Mouse (Mus musculus) CH12.LX (cell line): ENCODE data around the gene Crat. TPM values are rescaled to one million over a fixed set of nuclear protein-coding genes. Genes with fewer than 3 reads are reported as not detected.

ENCODE experiments used
- DNase-seq: peaks from one replicate; pipeline ENCODE4 v3.0.0-alpha.2; 2013; ENCODE audit errors: extremely low read depth
- H3K27ac ChIP-seq: 2 replicates; pipeline ENCODE4 v1.5.1; 2012; ENCODE audit warnings: low read depth, mild to moderate bottlenecking, control low read depth, moderate library complexity; ENCODE audit not compliant: insufficient read depth
- H3K27me3 ChIP-seq: replicated peaks from 2 replicates; pipeline ENCODE3; 2012; ENCODE audit warnings: inconsistent platforms
- H3K36me3 ChIP-seq, 2 experiments: replicated peaks in 1 of 2; 2 replicates each; pipeline versions ENCODE3 to v1.6.1; 2012; ENCODE audit warnings: inconsistent platforms in 1 of 2, low read length in 1 of 2, mild to moderate bottlenecking in 1 of 2, mixed read lengths in 1 of 2, moderate library complexity in 1 of 2; ENCODE audit not compliant: control insufficient read depth in 1 of 2, insufficient read depth in 1 of 2
- H3K4me1 ChIP-seq, 2 experiments: 2 replicates each; pipeline ENCODE4 v1.6.1; 2012; ENCODE audit warnings: inconsistent platforms in 1 of 2, moderate library complexity in 1 of 2; ENCODE audit not compliant: insufficient read depth in 2 of 2, control insufficient read depth in 1 of 2
- H3K4me2 ChIP-seq: 2 replicates; pipeline ENCODE4 v1.6.1; 2012; ENCODE audit warnings: low read depth, mild to moderate bottlenecking, control low read depth; ENCODE audit not compliant: poor library complexity, insufficient read depth, severe bottlenecking
- H3K4me3 ChIP-seq, 3 experiments: fragments of 150-350 bp in 1 of 3; sonication (generic) in 1 of 3; replicated peaks in 1 of 3; 2 replicates each; pipeline versions ENCODE3 to v1.5.1; 2011 to 2012; ENCODE audit warnings: low read depth in 2 of 3, low read length in 2 of 3, mild to moderate bottlenecking in 2 of 3, moderate library complexity in 2 of 3, control low read depth in 1 of 3, improper control_type of control experiment in 1 of 3, inconsistent platforms in 1 of 3, mixed read lengths in 1 of 3; ENCODE audit not compliant: poor library complexity in 1 of 3
- H3K79me2 ChIP-seq: replicated peaks from 2 replicates; pipeline ENCODE4 v1.6.1; 2012; ENCODE audit warnings: mild to moderate bottlenecking, moderate library complexity; ENCODE audit not compliant: control insufficient read depth, poor library complexity, insufficient read depth, severe bottlenecking; ENCODE audit errors: extremely low read depth
- H3K9ac ChIP-seq: 2 replicates; pipeline ENCODE4 v1.6.1; 2012; ENCODE audit warnings: low read depth, mild to moderate bottlenecking, control low read depth, moderate library complexity; ENCODE audit not compliant: insufficient read depth
- H3K9me3 ChIP-seq: replicated peaks from 2 replicates; pipeline ENCODE3; 2012; ENCODE audit warnings: low read length, inconsistent platforms, mixed read lengths
- BHLHE40 ChIP-seq: IDR thresholded peaks from 2 replicates; pipeline ENCODE4 v1.6.1; 2011; ENCODE audit warnings: mild to moderate bottlenecking, low read depth, low read length, improper control_type of control experiment
- CHD1 ChIP-seq: IDR thresholded peaks from 2 replicates; pipeline ENCODE4 v1.6.1; 2012; ENCODE audit warnings: low read depth, low read length, improper control_type of control experiment, inconsistent platforms
- CHD2 ChIP-seq: IDR thresholded peaks from 2 replicates; pipeline ENCODE4 v1.6.1; 2011; ENCODE audit warnings: low read length, improper control_type of control experiment
- CTCF ChIP-seq, 2 experiments: IDR thresholded peaks in 1 of 2; conservative IDR thresholded peaks in 1 of 2; 2 replicates each; pipeline ENCODE4 v1.5.1; 2011 to 2012; ENCODE audit warnings: low read depth in 2 of 2, low read length in 2 of 2, improper control_type of control experiment in 1 of 2, inconsistent platforms in 1 of 2, mild to moderate bottlenecking in 1 of 2, moderate library complexity in 1 of 2
- E2F4 ChIP-seq: IDR thresholded peaks from 2 replicates; pipeline ENCODE4 v1.6.1; 2011; ENCODE audit warnings: low read depth, low read length, improper control_type of control experiment; ENCODE audit not compliant: insufficient replicate concordance
- ELF1 ChIP-seq: IDR thresholded peaks from 2 replicates; pipeline ENCODE4 v1.6.1; 2014; ENCODE audit warnings: low read depth, mild to moderate bottlenecking, inconsistent platforms, low read length, improper control_type of control experiment
- EP300 ChIP-seq: IDR thresholded peaks from 2 replicates; pipeline ENCODE4 v1.6.1; 2011; ENCODE audit warnings: low read length, improper control_type of control experiment
- ETS1 ChIP-seq: conservative IDR thresholded peaks from 2 replicates; pipeline ENCODE4 v1.6.1; 2012; ENCODE audit warnings: low read depth, mild to moderate bottlenecking, inconsistent platforms, low read length, improper control_type of control experiment, moderate library complexity
- GABPA ChIP-seq: IDR thresholded peaks from 2 replicates; pipeline ENCODE4 v1.6.1; 2012; ENCODE audit warnings: low read depth, low read length, improper control_type of control experiment, inconsistent platforms; ENCODE audit not compliant: insufficient replicate concordance
- HCFC1 ChIP-seq: IDR thresholded peaks from 2 replicates; pipeline ENCODE4 v1.6.1; 2012; ENCODE audit warnings: low read depth, mild to moderate bottlenecking, inconsistent platforms, low read length, improper control_type of control experiment
- IRF4 ChIP-seq: IDR thresholded peaks from 2 replicates; pipeline ENCODE4 v1.6.1; 2014; ENCODE audit warnings: low read depth, mild to moderate bottlenecking, inconsistent platforms, low read length, improper control_type of control experiment
- JUN ChIP-seq: IDR thresholded peaks from 2 replicates; pipeline ENCODE4 v1.6.1; 2011; ENCODE audit warnings: low read depth, mild to moderate bottlenecking, low read length, improper control_type of control experiment, moderate library complexity; ENCODE audit not compliant: insufficient read depth
- JUND ChIP-seq: conservative IDR thresholded peaks from 2 replicates; pipeline ENCODE4 v1.6.1; 2011; ENCODE audit warnings: low read depth, low read length, improper control_type of control experiment
- KAT2A ChIP-seq: IDR thresholded peaks from 2 replicates; pipeline ENCODE4 v1.6.1; 2012; ENCODE audit warnings: low read length, improper control_type of control experiment, inconsistent platforms; ENCODE audit not compliant: insufficient replicate concordance
- MAFK ChIP-seq: IDR thresholded peaks from 2 replicates; pipeline ENCODE4 v1.6.1; 2011; ENCODE audit warnings: low read length, improper control_type of control experiment; ENCODE audit not compliant: insufficient replicate concordance
- MAZ ChIP-seq: IDR thresholded peaks from 2 replicates; pipeline ENCODE4 v1.6.1; 2012; ENCODE audit warnings: low read depth, mild to moderate bottlenecking, inconsistent platforms, low read length, improper control_type of control experiment, moderate library complexity
- MXI1 ChIP-seq: IDR thresholded peaks from 2 replicates; pipeline ENCODE4 v1.6.1; 2011; ENCODE audit warnings: mild to moderate bottlenecking, low read depth, low read length, improper control_type of control experiment
- NELFE ChIP-seq: IDR thresholded peaks from 2 replicates; pipeline ENCODE4 v1.6.1; 2011; ENCODE audit warnings: low read depth, low read length, improper control_type of control experiment
- PAX5 ChIP-seq: IDR thresholded peaks from 2 replicates; pipeline ENCODE4 v1.6.1; 2012; ENCODE audit warnings: low read length, inconsistent platforms, mixed read lengths
- POLR2A ChIP-seq: IDR thresholded peaks from 2 replicates; pipeline ENCODE4 v1.6.1; 2011; ENCODE audit warnings: low read depth, mild to moderate bottlenecking, improper control_type of control experiment, low read length
- POLR2AphosphoS2 ChIP-seq: IDR thresholded peaks from 2 replicates; pipeline ENCODE4 v1.6.1; 2011; ENCODE audit warnings: low read depth, low read length, improper control_type of control experiment
- RAD21 ChIP-seq: IDR thresholded peaks from 2 replicates; pipeline ENCODE4 v1.6.1; 2011; ENCODE audit warnings: low read depth, mild to moderate bottlenecking, low read length, improper control_type of control experiment, moderate library complexity
- RCOR1 ChIP-seq: conservative IDR thresholded peaks from 2 replicates; pipeline ENCODE4 v1.6.1; 2012; ENCODE audit warnings: low read depth, mild to moderate bottlenecking, inconsistent platforms, low read length, improper control_type of control experiment
- SIN3A ChIP-seq: IDR thresholded peaks from 2 replicates; pipeline ENCODE4 v1.6.1; 2012; ENCODE audit warnings: low read length, improper control_type of control experiment, inconsistent platforms
- SMC3 ChIP-seq: IDR thresholded peaks from 2 replicates; pipeline ENCODE4 v1.6.1; 2011; ENCODE audit warnings: low read depth, low read length, improper control_type of control experiment
- TBP ChIP-seq: conservative IDR thresholded peaks from 2 replicates; pipeline ENCODE4 v1.6.1; 2011; ENCODE audit warnings: low read depth, low read length, improper control_type of control experiment
- TCF12 ChIP-seq: IDR thresholded peaks from 2 replicates; pipeline ENCODE4 v1.6.1; 2014; ENCODE audit warnings: low read depth, mild to moderate bottlenecking, inconsistent platforms, low read length, improper control_type of control experiment
- USF2 ChIP-seq: conservative IDR thresholded peaks from 2 replicates; pipeline ENCODE4 v1.6.1; 2011; ENCODE audit warnings: low read depth, low read length, improper control_type of control experiment
- ZMIZ1 ChIP-seq: IDR thresholded peaks from 2 replicates; pipeline ENCODE4 v1.6.1; 2012; ENCODE audit warnings: low read depth, mild to moderate bottlenecking, inconsistent platforms, low read length, improper control_type of control experiment
- ZNF384 ChIP-seq: IDR thresholded peaks from 2 replicates; pipeline ENCODE4 v1.6.1; 2012; ENCODE audit warnings: low read depth, low read length, improper control_type of control experiment, inconsistent platforms
- dilution Hi-C: fragments of 300-500 bp; cut with MboI; formaldehyde crosslinking; loops from 2 replicates; pipeline ENCODE4 v1.14.3; 2020; ENCODE audit warnings: low sequenced_read_pairs; ENCODE audit not compliant: extremely low pct_unique_long_range_greater_than_20kb, extremely low pct_ligation_motif_present
- in situ Hi-C: fragments of 300-500 bp; cut with MboI; formaldehyde crosslinking; loops from 3 replicates; pipeline ENCODE4 v1.14.3; 2019; ENCODE audit warnings: low sequenced_read_pairs, low pct_ligation_motif_present, low pct_unique_long_range_greater_than_20kb, mixed read lengths
- polyA plus RNA-seq: library from polyadenylated mRNA; unstranded; fragments of >175 nt; gene quantifications from 2 replicates; pipeline ENCODE4 v1.2.1, GENCODE M21; 2012; ENCODE audit warnings: low read depth; ENCODE audit not compliant: insufficient read length
- total RNA-seq, 2 experiments: library from RNA; depleted of rRNA; stranded (reverse); fragments of 300-350 nt in 1 of 2; fragments of >200 nt in 1 of 2; gene quantifications; 2 replicates each; pipeline ENCODE4 v1.2.3; 2012 to 2014

Gene Crat
- total and polyA plus RNA-seq, 3 experiments: 1.7 to 4.5 (median 4.2) TPM

DNA sequence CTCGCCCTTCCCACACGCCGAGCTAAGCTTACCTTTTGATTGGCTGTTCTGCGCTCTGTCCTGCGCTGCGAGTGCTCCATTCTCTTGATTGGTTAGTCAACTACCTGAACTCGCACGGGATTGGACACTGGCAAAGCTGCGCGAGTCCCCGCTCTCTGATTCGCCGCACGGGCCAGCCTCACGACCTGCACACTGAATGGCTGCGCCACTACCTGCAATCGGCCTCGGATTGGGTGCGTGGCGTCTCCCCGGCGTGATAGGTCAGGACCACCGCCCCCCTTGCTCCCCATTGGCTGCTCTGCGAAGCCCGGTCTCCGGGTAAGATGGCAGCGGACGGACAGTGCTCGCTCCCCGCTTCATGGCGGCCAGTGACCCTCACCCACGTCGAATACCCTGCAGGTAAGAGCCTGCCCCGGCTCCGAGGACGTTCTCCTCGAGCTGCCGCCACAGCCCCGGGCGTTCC is 23.5 kb downstream of the Crat start, which contains the start of gene Dolpp1:
Dolpp1 (plus strand) TSS at position 141 of the 463 bp plus-strand sequence.
- H3K36me3 ChIP-seq: peaks cover 10 to 34% of the 10 kb centered on the region in 2 experiments
- H3K79me2 ChIP-seq: 0 out of 2 replicates have a peak, but pooled peaks cover 3% of the 10 kb centered on the region
- no peaks in the 10 kb centered on the region for H3K27me3 ChIP-seq
- H3K4me3 ChIP-seq: peak within 1 kb of the TSS; percentile 73 to 87 (median 86)
- no peak within 1 kb of the TSS for H3K27ac ChIP-seq
- peaks cover 9 to 23% of the 10 kb centered on the region in 2 experiments for H3K4me1 ChIP-seq
- TF ChIP-seq MXI1 (peak; percentile 77; the same call in 1 of the 2 replicates), BHLHE40 (0 out of 2 replicates have a peak, but pooled peaks have one; percentile 27), ETS1 (no peak), ZNF384 (no peak), RCOR1 (no peak), KAT2A (no peak), JUND (no peak), EP300 (no peak), TBP (no peak), RAD21 (no peak), MAZ (0 out of 2 replicates have a peak, but pooled peaks have one; percentile 40), ZMIZ1 (peak; percentile 83; the same call in 1 of the 2 replicates), TCF12 (peak; percentile 68; the same call in 1 of the 2 replicates), MAFK (no peak), PAX5 (no peak), HCFC1 (peak; percentile 64), CHD1 (no peak), IRF4 (no peak), GABPA (no peak), CTCF (conservative IDR thresholded peaks at IDR 0.05 in 1 of 2, IDR thresholded peaks at IDR 0.05 in 1 of 2; ENCODE audit: low read depth in 2 of 2, low read length in 2 of 2) (no peak), SMC3 (no peak), ELF1 (0 out of 2 replicates have a peak, but pooled peaks have one; percentile 31), USF2 (no peak), POLR2AphosphoS2 (peak; percentile 67; the same call in 1 of the 2 replicates), SIN3A (peak; percentile 81), JUN (no peak), CHD2 (peak; percentile 97), POLR2A (peak; percentile 71; the same call in 1 of the 2 replicates), NELFE (peak; percentile 70; the same call in 1 of the 2 replicates), E2F4 (no peak)
- peak; percentile 98 for DNase-seq
- peak within 1 kb of the TSS; percentile 61 for H3K9ac ChIP-seq
- in situ Hi-C loops (no loop called here), dilution Hi-C loops (no loop called here)
- no peaks in the 10 kb centered on the region for H3K9me3 ChIP-seq
- peak within 1 kb of the TSS; percentile 60 for H3K4me2 ChIP-seq
